Mouse (Mus musculus) CH12.LX (cell line): ENCODE results near the gene Mad1l1. TPM values are rescaled to one million over a fixed set of nuclear protein-coding genes. Genes with fewer than 3 reads are reported as not detected.

ENCODE experiments used
- DNase-seq: peaks from one replicate; pipeline ENCODE4 v3.0.0-alpha.2; 2013; ENCODE audit errors: extremely low read depth
- H3K27ac ChIP-seq: 2 replicates; pipeline ENCODE4 v1.5.1; 2012; ENCODE audit warnings: low read depth, mild to moderate bottlenecking, control low read depth, moderate library complexity; ENCODE audit not compliant: insufficient read depth
- H3K27me3 ChIP-seq: replicated peaks from 2 replicates; pipeline ENCODE3; 2012; ENCODE audit warnings: inconsistent platforms
- H3K36me3 ChIP-seq, 2 experiments: replicated peaks in 1 of 2; 2 replicates each; pipeline versions ENCODE3 to v1.6.1; 2012; ENCODE audit warnings: inconsistent platforms in 1 of 2, low read length in 1 of 2, mild to moderate bottlenecking in 1 of 2, mixed read lengths in 1 of 2, moderate library complexity in 1 of 2; ENCODE audit not compliant: control insufficient read depth in 1 of 2, insufficient read depth in 1 of 2
- H3K4me1 ChIP-seq, 2 experiments: 2 replicates each; pipeline ENCODE4 v1.6.1; 2012; ENCODE audit warnings: inconsistent platforms in 1 of 2, moderate library complexity in 1 of 2; ENCODE audit not compliant: insufficient read depth in 2 of 2, control insufficient read depth in 1 of 2
- H3K4me2 ChIP-seq: 2 replicates; pipeline ENCODE4 v1.6.1; 2012; ENCODE audit warnings: low read depth, mild to moderate bottlenecking, control low read depth; ENCODE audit not compliant: poor library complexity, insufficient read depth, severe bottlenecking
- H3K4me3 ChIP-seq, 3 experiments: fragments of 150-350 bp in 1 of 3; sonication (generic) in 1 of 3; replicated peaks in 1 of 3; 2 replicates each; pipeline versions ENCODE3 to v1.5.1; 2011 to 2012; ENCODE audit warnings: low read depth in 2 of 3, low read length in 2 of 3, mild to moderate bottlenecking in 2 of 3, moderate library complexity in 2 of 3, control low read depth in 1 of 3, improper control_type of control experiment in 1 of 3, inconsistent platforms in 1 of 3, mixed read lengths in 1 of 3; ENCODE audit not compliant: poor library complexity in 1 of 3
- H3K79me2 ChIP-seq: replicated peaks from 2 replicates; pipeline ENCODE4 v1.6.1; 2012; ENCODE audit warnings: mild to moderate bottlenecking, moderate library complexity; ENCODE audit not compliant: control insufficient read depth, poor library complexity, insufficient read depth, severe bottlenecking; ENCODE audit errors: extremely low read depth
- H3K9ac ChIP-seq: 2 replicates; pipeline ENCODE4 v1.6.1; 2012; ENCODE audit warnings: low read depth, mild to moderate bottlenecking, control low read depth, moderate library complexity; ENCODE audit not compliant: insufficient read depth
- H3K9me3 ChIP-seq: replicated peaks from 2 replicates; pipeline ENCODE3; 2012; ENCODE audit warnings: low read length, inconsistent platforms, mixed read lengths
- E2F4 ChIP-seq: IDR thresholded peaks from 2 replicates; pipeline ENCODE4 v1.6.1; 2011; ENCODE audit warnings: low read depth, low read length, improper control_type of control experiment; ENCODE audit not compliant: insufficient replicate concordance
- ETS1 ChIP-seq: conservative IDR thresholded peaks from 2 replicates; pipeline ENCODE4 v1.6.1; 2012; ENCODE audit warnings: low read depth, mild to moderate bottlenecking, inconsistent platforms, low read length, improper control_type of control experiment, moderate library complexity
- JUN ChIP-seq: IDR thresholded peaks from 2 replicates; pipeline ENCODE4 v1.6.1; 2011; ENCODE audit warnings: low read depth, mild to moderate bottlenecking, low read length, improper control_type of control experiment, moderate library complexity; ENCODE audit not compliant: insufficient read depth
- JUND ChIP-seq: conservative IDR thresholded peaks from 2 replicates; pipeline ENCODE4 v1.6.1; 2011; ENCODE audit warnings: low read depth, low read length, improper control_type of control experiment
- MAFK ChIP-seq: IDR thresholded peaks from 2 replicates; pipeline ENCODE4 v1.6.1; 2011; ENCODE audit warnings: low read length, improper control_type of control experiment; ENCODE audit not compliant: insufficient replicate concordance
- MAX ChIP-seq: IDR thresholded peaks from 2 replicates; pipeline ENCODE4 v1.6.1; 2011; ENCODE audit warnings: low read length, improper control_type of control experiment
- MAZ ChIP-seq: IDR thresholded peaks from 2 replicates; pipeline ENCODE4 v1.6.1; 2012; ENCODE audit warnings: low read depth, mild to moderate bottlenecking, inconsistent platforms, low read length, improper control_type of control experiment, moderate library complexity
- MXI1 ChIP-seq: IDR thresholded peaks from 2 replicates; pipeline ENCODE4 v1.6.1; 2011; ENCODE audit warnings: mild to moderate bottlenecking, low read depth, low read length, improper control_type of control experiment
- MYC ChIP-seq: IDR thresholded peaks from 2 replicates; pipeline ENCODE4 v1.6.1; 2011; ENCODE audit warnings: low read depth, mild to moderate bottlenecking, improper control_type of control experiment, low read length
- NRF1 ChIP-seq: IDR thresholded peaks from 2 replicates; pipeline ENCODE4 v1.6.1; 2014; ENCODE audit warnings: low read depth, mild to moderate bottlenecking, inconsistent platforms, low read length, improper control_type of control experiment, moderate library complexity
- PAX5 ChIP-seq: IDR thresholded peaks from 2 replicates; pipeline ENCODE4 v1.6.1; 2012; ENCODE audit warnings: low read length, inconsistent platforms, mixed read lengths
- POLR2A ChIP-seq: IDR thresholded peaks from 2 replicates; pipeline ENCODE4 v1.6.1; 2011; ENCODE audit warnings: low read depth, mild to moderate bottlenecking, improper control_type of control experiment, low read length
- POLR2AphosphoS2 ChIP-seq: IDR thresholded peaks from 2 replicates; pipeline ENCODE4 v1.6.1; 2011; ENCODE audit warnings: low read depth, low read length, improper control_type of control experiment
- RAD21 ChIP-seq: IDR thresholded peaks from 2 replicates; pipeline ENCODE4 v1.6.1; 2011; ENCODE audit warnings: low read depth, mild to moderate bottlenecking, low read length, improper control_type of control experiment, moderate library complexity
- RCOR1 ChIP-seq: conservative IDR thresholded peaks from 2 replicates; pipeline ENCODE4 v1.6.1; 2012; ENCODE audit warnings: low read depth, mild to moderate bottlenecking, inconsistent platforms, low read length, improper control_type of control experiment
- SIN3A ChIP-seq: IDR thresholded peaks from 2 replicates; pipeline ENCODE4 v1.6.1; 2012; ENCODE audit warnings: low read length, improper control_type of control experiment, inconsistent platforms
- SMC3 ChIP-seq: IDR thresholded peaks from 2 replicates; pipeline ENCODE4 v1.6.1; 2011; ENCODE audit warnings: low read depth, low read length, improper control_type of control experiment
- UBTF ChIP-seq: IDR thresholded peaks from 2 replicates; pipeline ENCODE4 v1.6.1; 2012; ENCODE audit warnings: low read depth, mild to moderate bottlenecking, inconsistent platforms, low read length, improper control_type of control experiment, moderate library complexity
- ZMIZ1 ChIP-seq: IDR thresholded peaks from 2 replicates; pipeline ENCODE4 v1.6.1; 2012; ENCODE audit warnings: low read depth, mild to moderate bottlenecking, inconsistent platforms, low read length, improper control_type of control experiment
- dilution Hi-C: fragments of 300-500 bp; cut with MboI; formaldehyde crosslinking; loops from 2 replicates; pipeline ENCODE4 v1.14.3; 2020; ENCODE audit warnings: low sequenced_read_pairs; ENCODE audit not compliant: extremely low pct_unique_long_range_greater_than_20kb, extremely low pct_ligation_motif_present
- in situ Hi-C: fragments of 300-500 bp; cut with MboI; formaldehyde crosslinking; loops from 3 replicates; pipeline ENCODE4 v1.14.3; 2019; ENCODE audit warnings: low sequenced_read_pairs, low pct_ligation_motif_present, low pct_unique_long_range_greater_than_20kb, mixed read lengths
- polyA plus RNA-seq: library from polyadenylated mRNA; unstranded; fragments of >175 nt; gene quantifications from 2 replicates; pipeline ENCODE4 v1.2.1, GENCODE M21; 2012; ENCODE audit warnings: low read depth; ENCODE audit not compliant: insufficient read length
- total RNA-seq, 2 experiments: library from RNA; depleted of rRNA; stranded (reverse); fragments of 300-350 nt in 1 of 2; fragments of >200 nt in 1 of 2; gene quantifications; 2 replicates each; pipeline ENCODE4 v1.2.3; 2012 to 2014

The Mad1l1 gene
- total and polyA plus RNA-seq, 3 experiments = 24.8 to 45.6 (median 28.9) TPM

DNA sequence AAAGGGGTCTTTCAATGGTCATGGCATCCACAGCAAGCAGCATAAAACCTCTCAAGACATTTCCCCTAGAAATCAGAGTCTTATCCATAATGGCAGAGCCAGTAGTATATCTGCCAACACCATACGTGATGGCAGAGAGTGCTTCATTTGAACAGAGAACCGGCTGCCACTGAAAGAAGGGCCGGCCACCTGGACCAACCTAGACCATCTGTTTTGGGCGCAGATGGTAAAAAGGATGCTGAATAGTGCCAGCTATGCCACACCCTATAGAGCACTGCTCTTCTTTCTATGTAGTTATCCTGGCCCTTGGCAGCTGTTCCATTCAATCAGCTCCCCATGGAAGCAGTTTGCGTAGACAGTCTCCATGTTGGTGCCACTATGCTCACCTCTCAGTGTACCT is 222.6 kb downstream of the Mad1l1 start:
- Histone ChIP-seq H3K36me3 (peaks cover 4 to 89% of the 10 kb centered on the region in 2 experiments), H3K79me2 (no peaks in the 10 kb centered on the region), H3K27me3 (no peaks in the 10 kb centered on the region), H3K9me3 (no peaks in the 10 kb centered on the region)
- dilution Hi-C loops = no loop called here
- TF ChIP-seq UBTF (no peak), MAFK (no peak), MAZ (no peak), JUND (no peak), NRF1 (no peak)
- TF ChIP-seq, all 38 proteins: peak for 0
- Histone ChIP-seq H3K4me1 (no peaks in the 10 kb centered on the region), H3K27ac (no peak overlapping the region), H3K4me2 (no peak overlapping the region), H3K4me3 (no peak overlapping the region), H3K9ac (no peak overlapping the region)
- DNase-seq = no peak
- in situ Hi-C loops = no loop called here

DNA sequence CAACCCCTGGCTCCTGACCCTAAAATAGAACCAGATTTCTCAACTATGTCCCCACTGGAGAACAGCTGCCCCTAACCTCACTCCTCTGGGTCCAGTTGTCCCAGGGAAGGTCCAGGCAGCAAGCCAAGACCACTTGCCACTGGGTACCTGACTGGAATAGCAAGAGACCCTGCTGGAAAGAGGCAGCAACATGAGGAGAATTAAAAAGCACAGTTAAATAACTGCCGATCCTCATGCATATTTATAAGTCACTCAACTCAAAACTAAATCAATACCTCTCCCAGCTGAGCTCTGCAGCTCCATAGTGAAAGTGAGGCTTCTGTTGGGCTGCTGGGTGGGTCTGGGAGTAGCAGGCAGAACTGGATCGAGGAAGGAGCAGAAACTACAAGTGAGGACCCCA is 226.1 kb downstream of the Mad1l1 start:
- H3K79me2 ChIP-seq = no peaks in the 10 kb centered on the region
- H3K36me3 ChIP-seq = peaks cover 5 to 90% of the 10 kb centered on the region in 2 experiments
- dilution Hi-C loops (no loop called here), in situ Hi-C loops (no loop called here)
- no peak overlapping the region for H3K4me2 ChIP-seq
- no peak for DNase-seq
- H3K9me3 ChIP-seq = no peaks in the 10 kb centered on the region
- H3K4me3 ChIP-seq = no peak overlapping the region
- no peaks in the 10 kb centered on the region for H3K4me1 ChIP-seq
- TF ChIP-seq RCOR1 = no peak
- no peak for TF ChIP-seq POLR2A
- TF ChIP-seq MXI1 = no peak
- TF ChIP-seq ETS1 = no peak
- TF ChIP-seq SMC3 = no peak
- TF ChIP-seq SIN3A = no peak
- TF ChIP-seq POLR2AphosphoS2 = no peak
- TF ChIP-seq MYC = no peak
- TF ChIP-seq JUN = no peak
- no peak for TF ChIP-seq JUND
- no peak for TF ChIP-seq ZMIZ1
- TF ChIP-seq RAD21 = no peak
- no peak for TF ChIP-seq NRF1
- TF ChIP-seq PAX5 = no peak
- no peak for TF ChIP-seq MAX
- TF ChIP-seq E2F4 = no peak
- no peaks in the 10 kb centered on the region for H3K27me3 ChIP-seq
- no peak overlapping the region for H3K27ac ChIP-seq
- H3K9ac ChIP-seq = no peak overlapping the region
